Mouse (Mus musculus): ENCODE data around the gene Sp1.

GRCm38 (mm10) chr15:102459381-102459780 is 53.4 kb downstream of the Sp1 start:
- TF ChIP-seq POLR2A (IDR thresholded peaks at IDR 0.05; ENCODE audit: insufficient read depth, low read depth, low read length) (no peak), CTCF (IDR thresholded peaks at IDR 0.05; ENCODE audit: insufficient read depth, low read depth, low read length) (no peak)
